Mouse (Mus musculus): ENCODE measurements around the gene Plxna2.

DNA sequence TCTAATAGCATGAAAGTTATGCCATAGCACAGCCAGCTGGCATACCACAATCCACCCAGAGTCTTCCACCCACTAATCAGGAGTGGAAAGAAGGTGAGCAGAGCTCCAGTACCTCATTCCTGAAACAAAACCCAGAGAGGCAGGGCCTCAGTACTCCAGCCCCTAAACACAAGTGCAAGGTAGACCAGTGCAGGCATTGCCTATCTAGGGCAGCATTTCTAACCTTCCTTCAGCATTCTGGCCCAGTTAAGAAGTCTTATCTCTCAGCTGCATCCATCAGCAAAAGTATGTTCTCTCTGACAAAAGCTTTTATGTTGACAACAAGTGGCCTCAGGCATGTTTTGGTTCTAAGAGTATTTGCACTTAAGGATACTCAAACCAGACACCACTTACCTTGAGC lies 37.5 kb upstream of the Plxna2 start:
- no peak for TF ChIP-seq POLR2A (IDR thresholded peaks at IDR 0.05; ENCODE audit: insufficient read depth, low read depth, low read length)
- TF ChIP-seq CTCF (IDR thresholded peaks at IDR 0.05; ENCODE audit: insufficient read depth, low read depth, low read length) = no peak

All from olfactory bulb, adult 2 months (tissue).